Mouse (Mus musculus) heart, postnatal 0 days (tissue): ENCODE results near the gene Bcat2.

Source experiments
- CTCF ChIP-seq: IDR thresholded peaks from 2 replicates; pipeline ENCODE4 v1.5.1; 2016; ENCODE audit warnings: antibody characterized with exemption, control low read depth, low read depth
- EP300 ChIP-seq: IDR thresholded peaks from 2 replicates; pipeline ENCODE4 v1.6.1; 2016; ENCODE audit warnings: antibody characterized with exemption, low read depth

GRCm38 (mm10) chr7:45589173-45589572, 19.2 kb downstream of the Bcat2 start:
- TF ChIP-seq CTCF (peak; percentile 93), EP300 (no peak)
